Mouse (Mus musculus): ENCODE results near the gene Ppm1h. TPM values are rescaled to one million over a fixed set of nuclear protein-coding genes. Genes with fewer than 3 reads are reported as not detected.

The Ppm1h gene
- polyA plus RNA-seq, 1 experiment from 2014 or later: 19.8 TPM

DNA sequence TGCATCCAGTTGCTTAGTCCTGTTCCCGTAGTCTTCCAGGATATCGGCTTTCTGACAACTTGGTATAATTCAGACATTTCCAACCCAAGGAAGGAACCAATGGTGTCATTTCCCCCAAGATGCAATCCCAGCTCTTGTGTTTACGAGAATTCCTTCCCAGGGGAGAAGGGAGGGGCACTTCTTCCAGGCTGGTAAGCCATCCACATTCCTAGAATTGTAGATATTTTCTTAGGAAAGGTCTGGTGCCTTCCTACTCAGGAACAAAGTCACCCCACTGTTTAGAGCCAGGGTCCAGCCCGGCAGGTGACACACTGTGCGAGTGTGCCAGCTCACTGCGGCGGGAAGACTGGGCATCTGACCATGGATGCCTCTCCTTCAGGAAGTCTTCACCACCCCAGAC, 264.2 kb downstream of the Ppm1h start:
- H3K4me2 ChIP-seq (ENCODE audit: low read length): no peak overlapping the region
- H3K9ac ChIP-seq (replicated peaks; ENCODE audit: low read length): no peak overlapping the region
- ATAC-seq (ENCODE audit: low FRiP score, low TSS enrichment) (no peak), DNase-seq (no peak)
- H3K9me3 ChIP-seq (ENCODE audit: control insufficient read depth, low read length): no peaks in the 10 kb centered on the region
- no peak overlapping the region for H3K4me3 ChIP-seq (replicated peaks; ENCODE audit: low read depth, low read length)
- no peak overlapping the region for H3K27ac ChIP-seq (replicated peaks; ENCODE audit: low read depth, low read length)
- no peaks in the 10 kb centered on the region for H3K36me3 ChIP-seq (ENCODE audit: control insufficient read depth, insufficient read depth, low read length)
- H3K27me3 ChIP-seq (ENCODE audit: control insufficient read depth, insufficient read depth, low read length): no peaks in the 10 kb centered on the region
- WGBS: 85% methylated on average over 7 of the region's 7 CpGs
- H3K4me1 ChIP-seq (ENCODE audit: control insufficient read depth, insufficient read depth, low read length): no peaks in the 10 kb centered on the region

DNA sequence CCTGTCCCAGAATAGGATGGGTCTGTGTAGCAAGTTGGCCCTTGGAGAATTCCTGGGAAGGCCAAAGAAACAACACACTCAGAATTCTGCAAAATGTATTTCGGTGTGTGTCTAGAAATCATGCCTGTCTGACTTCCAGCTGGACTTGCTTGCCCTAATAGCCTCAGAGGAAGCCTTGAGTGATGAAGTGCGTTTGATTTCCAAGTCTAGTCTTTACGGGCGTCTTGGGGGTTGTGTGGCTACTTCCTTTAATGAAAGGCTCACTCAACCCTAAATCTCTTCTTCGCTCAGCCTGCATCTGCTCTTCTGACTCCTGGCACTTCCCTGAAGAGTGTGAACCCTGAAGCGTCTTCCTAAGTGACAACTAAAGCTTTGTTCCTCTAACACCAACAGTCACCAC, 265.3 kb downstream of the Ppm1h start:
- WGBS: 62% methylated on average over 6 of the region's 6 CpGs
- Histone ChIP-seq H3K4me1 (ENCODE audit: control insufficient read depth, insufficient read depth, low read length) (no peaks in the 10 kb centered on the region), H3K27ac (replicated peaks; ENCODE audit: low read depth, low read length) (no peak overlapping the region), H3K4me3 (replicated peaks; ENCODE audit: low read depth, low read length) (no peak overlapping the region), H3K27me3 (ENCODE audit: control insufficient read depth, insufficient read depth, low read length) (no peaks in the 10 kb centered on the region), H3K36me3 (ENCODE audit: control insufficient read depth, insufficient read depth, low read length) (no peaks in the 10 kb centered on the region), H3K4me2 (ENCODE audit: low read length) (no peak overlapping the region), H3K9ac (replicated peaks; ENCODE audit: low read length) (no peak overlapping the region), H3K9me3 (ENCODE audit: control insufficient read depth, low read length) (no peaks in the 10 kb centered on the region)
- ATAC-seq (ENCODE audit: low FRiP score, low TSS enrichment): no peak
- DNase-seq: no peak

DNA sequence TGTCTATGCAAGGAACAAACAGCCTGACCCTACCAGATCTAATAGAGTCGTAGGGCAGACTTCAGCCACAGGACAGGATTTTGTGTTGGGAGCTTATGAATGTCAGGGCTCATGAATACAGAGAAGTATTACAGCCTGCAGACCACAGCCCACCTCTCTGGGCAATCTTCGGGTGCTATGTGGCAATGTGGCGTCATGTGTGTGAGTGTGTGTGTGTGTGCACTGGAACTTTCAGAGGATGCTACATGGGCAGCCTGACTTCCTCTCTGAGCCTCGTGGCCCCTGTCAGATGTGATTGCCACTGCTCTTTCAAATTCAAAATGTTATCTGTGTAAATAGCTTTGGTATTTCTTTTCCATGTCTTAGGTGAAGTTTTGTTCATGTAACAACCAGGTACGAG, 266.3 kb downstream of the Ppm1h start:
- Histone ChIP-seq H3K4me3 (replicated peaks; ENCODE audit: low read depth, low read length) (no peak overlapping the region), H3K27ac (replicated peaks; ENCODE audit: low read depth, low read length) (no peak overlapping the region), H3K9me3 (ENCODE audit: control insufficient read depth, low read length) (no peaks in the 10 kb centered on the region), H3K4me2 (ENCODE audit: low read length) (no peak overlapping the region), H3K36me3 (ENCODE audit: control insufficient read depth, insufficient read depth, low read length) (no peaks in the 10 kb centered on the region), H3K4me1 (ENCODE audit: control insufficient read depth, insufficient read depth, low read length) (no peaks in the 10 kb centered on the region), H3K27me3 (ENCODE audit: control insufficient read depth, insufficient read depth, low read length) (no peaks in the 10 kb centered on the region), H3K9ac (replicated peaks; ENCODE audit: low read length) (no peak overlapping the region)
- no peak for DNase-seq
- WGBS: 65% methylated on average over 5 of the region's 5 CpGs
- ATAC-seq (ENCODE audit: low FRiP score, low TSS enrichment): no peak

DNA sequence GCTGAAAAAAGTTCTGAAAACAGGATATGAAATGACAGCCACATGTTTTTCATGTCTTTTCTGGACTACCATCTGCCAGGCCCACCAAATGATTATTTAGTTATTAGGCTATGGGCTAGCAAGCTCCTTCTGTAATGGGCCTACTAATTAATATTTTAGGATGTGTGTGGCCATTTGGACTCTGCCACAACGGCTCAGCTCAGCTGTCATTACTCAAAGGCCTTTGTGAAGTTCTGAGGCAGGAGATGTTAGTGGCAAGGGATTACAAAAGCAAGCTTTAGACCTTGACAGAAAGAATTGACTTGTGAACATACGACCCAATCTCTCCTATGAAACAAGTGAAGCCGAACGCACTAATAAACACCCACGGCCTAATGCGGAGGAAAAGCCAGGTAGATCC, 272.4 kb downstream of the Ppm1h start:
- Histone ChIP-seq H3K36me3 (ENCODE audit: control insufficient read depth, insufficient read depth, low read length) (no peaks in the 10 kb centered on the region), H3K4me1 (ENCODE audit: control insufficient read depth, insufficient read depth, low read length) (0 out of 2 replicates have a peak, but pooled peaks cover 2% of the 10 kb centered on the region), H3K9ac (replicated peaks; ENCODE audit: low read length) (no peak overlapping the region), H3K27me3 (ENCODE audit: control insufficient read depth, insufficient read depth, low read length) (no peaks in the 10 kb centered on the region), H3K4me2 (ENCODE audit: low read length) (no peak overlapping the region), H3K4me3 (replicated peaks; ENCODE audit: low read depth, low read length) (no peak overlapping the region), H3K9me3 (ENCODE audit: control insufficient read depth, low read length) (no peaks in the 10 kb centered on the region), H3K27ac (replicated peaks; ENCODE audit: low read depth, low read length) (no peak overlapping the region)
- WGBS: 52% methylated on average over 6 of the region's 6 CpGs
- ATAC-seq (ENCODE audit: low FRiP score, low TSS enrichment) (no peak), DNase-seq (no peak)

DNA sequence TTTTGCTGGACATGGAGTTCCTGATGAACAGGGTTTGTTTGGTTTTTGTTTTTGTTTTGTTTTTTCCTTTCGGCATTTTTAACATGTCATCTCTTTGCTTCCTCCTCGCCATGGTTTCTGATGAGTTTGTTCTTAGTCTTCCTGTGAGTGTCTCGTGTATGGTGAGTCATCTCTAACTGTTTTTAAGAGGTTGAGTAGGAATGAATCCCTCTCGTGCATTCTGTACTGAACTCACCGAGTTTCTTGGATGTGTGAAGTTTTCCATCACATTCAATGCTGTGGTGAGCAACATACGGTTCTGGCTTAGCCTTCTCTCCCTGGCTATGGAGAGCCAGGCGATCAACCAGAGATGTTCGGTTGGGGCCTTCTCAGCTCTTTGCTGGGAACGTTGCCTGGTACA, 275.0 kb downstream of the Ppm1h start:
- Histone ChIP-seq H3K4me2 (ENCODE audit: low read length) (no peak overlapping the region), H3K27ac (replicated peaks; ENCODE audit: low read depth, low read length) (no peak overlapping the region), H3K9me3 (ENCODE audit: control insufficient read depth, low read length) (no peaks in the 10 kb centered on the region), H3K9ac (replicated peaks; ENCODE audit: low read length) (no peak overlapping the region), H3K4me1 (ENCODE audit: control insufficient read depth, insufficient read depth, low read length) (0 out of 2 replicates have a peak, but pooled peaks cover 2% of the 10 kb centered on the region), H3K4me3 (replicated peaks; ENCODE audit: low read depth, low read length) (no peak overlapping the region), H3K27me3 (ENCODE audit: control insufficient read depth, insufficient read depth, low read length) (no peaks in the 10 kb centered on the region), H3K36me3 (ENCODE audit: control insufficient read depth, insufficient read depth, low read length) (no peaks in the 10 kb centered on the region)
- WGBS: 93% methylated on average over 9 of the region's 9 CpGs
- ATAC-seq (ENCODE audit: low FRiP score, low TSS enrichment) (no peak), DNase-seq (no peak)

DNA sequence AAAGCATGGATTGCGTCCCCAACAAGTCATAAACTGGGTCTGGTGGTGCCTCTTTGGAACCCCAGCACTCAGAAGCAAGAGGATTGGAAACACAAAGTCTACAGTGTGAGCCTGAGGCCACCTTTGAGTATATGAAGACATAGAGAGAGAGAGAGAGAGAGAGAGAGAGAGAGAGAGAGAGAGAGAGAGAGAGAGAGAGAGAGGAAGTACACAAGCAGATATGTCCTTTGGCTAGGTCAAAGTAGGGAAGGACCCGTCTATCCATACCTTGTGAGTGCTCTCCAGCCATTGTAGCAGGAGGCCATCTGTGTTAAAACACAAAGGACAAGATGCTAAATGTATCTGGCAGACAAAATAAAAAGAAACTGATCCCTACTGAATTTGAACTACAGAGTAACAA, 279.4 kb downstream of the Ppm1h start:
- no peak for ATAC-seq (ENCODE audit: low FRiP score, low TSS enrichment)
- H3K4me1 ChIP-seq (ENCODE audit: control insufficient read depth, insufficient read depth, low read length): peaks cover 5% of the 10 kb centered on the region; the same call in 1 of the 2 replicates
- H3K9me3 ChIP-seq (ENCODE audit: control insufficient read depth, low read length): no peaks in the 10 kb centered on the region
- WGBS: 87% methylated on average over 2 of the region's 2 CpGs
- no peak for DNase-seq
- no peak overlapping the region for H3K4me3 ChIP-seq (replicated peaks; ENCODE audit: low read depth, low read length)
- no peak overlapping the region for H3K9ac ChIP-seq (replicated peaks; ENCODE audit: low read length)
- no peaks in the 10 kb centered on the region for H3K27me3 ChIP-seq (ENCODE audit: control insufficient read depth, insufficient read depth, low read length)
- H3K4me2 ChIP-seq (ENCODE audit: low read length): no peak overlapping the region
- H3K27ac ChIP-seq (replicated peaks; ENCODE audit: low read depth, low read length): no peak overlapping the region
- H3K36me3 ChIP-seq (ENCODE audit: control insufficient read depth, insufficient read depth, low read length): no peaks in the 10 kb centered on the region

DNA sequence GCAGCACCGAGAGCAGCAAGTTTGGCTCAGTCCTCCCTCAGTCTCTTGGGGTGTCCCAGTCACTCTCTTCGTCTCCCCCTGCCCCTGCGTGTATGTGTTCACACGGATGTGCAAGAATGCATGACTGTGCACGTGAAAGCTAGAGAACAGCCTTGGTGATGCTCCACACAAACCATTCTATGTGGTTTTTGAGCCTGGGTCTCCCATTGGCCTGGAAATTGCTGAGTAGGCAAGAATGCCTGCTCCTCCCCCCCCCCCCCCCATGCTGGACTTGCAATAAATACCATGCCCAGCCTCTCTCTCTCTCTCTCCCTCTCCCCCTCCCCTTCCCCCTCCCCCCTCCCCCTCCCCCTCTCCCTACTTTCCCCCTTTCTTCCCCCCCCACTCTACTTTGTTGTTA, 280.1 kb downstream of the Ppm1h start:
- Histone ChIP-seq H3K4me1 (ENCODE audit: control insufficient read depth, insufficient read depth, low read length) (peaks cover 11% of the 10 kb centered on the region), H3K4me3 (replicated peaks; ENCODE audit: low read depth, low read length) (no peak overlapping the region), H3K9me3 (ENCODE audit: control insufficient read depth, low read length) (no peaks in the 10 kb centered on the region), H3K4me2 (ENCODE audit: low read length) (no peak overlapping the region), H3K27ac (replicated peaks; ENCODE audit: low read depth, low read length) (no peak overlapping the region), H3K9ac (replicated peaks; ENCODE audit: low read length) (no peak overlapping the region), H3K27me3 (ENCODE audit: control insufficient read depth, insufficient read depth, low read length) (no peaks in the 10 kb centered on the region), H3K36me3 (ENCODE audit: control insufficient read depth, insufficient read depth, low read length) (no peaks in the 10 kb centered on the region)
- ATAC-seq (ENCODE audit: low FRiP score, low TSS enrichment) (no peak), DNase-seq (no peak)
- whole genome bisulfite sequencing: 90% methylated on average over 5 of the region's 5 CpGs

DNA sequence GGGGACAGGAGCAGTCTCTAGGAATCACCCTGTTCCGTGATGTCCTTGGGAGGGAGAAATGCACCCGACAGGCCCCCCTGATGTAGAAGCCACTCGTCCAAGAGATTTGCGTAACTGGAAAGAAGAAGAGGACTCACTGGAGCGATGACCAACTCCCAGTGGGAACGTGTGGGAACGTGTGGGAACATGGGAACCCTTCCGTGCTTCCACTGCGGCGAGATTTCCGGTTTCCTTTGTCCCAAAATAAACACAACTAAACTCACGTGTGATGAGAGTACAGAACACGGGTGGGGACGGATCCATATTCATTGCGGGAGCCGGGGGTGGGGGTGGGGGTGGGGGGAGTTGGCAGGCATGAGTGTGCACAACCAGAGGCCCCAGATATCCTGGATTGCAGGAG, 281.7 kb downstream of the Ppm1h start:
- no peak overlapping the region for H3K9ac ChIP-seq (replicated peaks; ENCODE audit: low read length)
- no peak overlapping the region for H3K4me2 ChIP-seq (ENCODE audit: low read length)
- no peak for DNase-seq
- no peaks in the 10 kb centered on the region for H3K36me3 ChIP-seq (ENCODE audit: control insufficient read depth, insufficient read depth, low read length)
- no peak for ATAC-seq (ENCODE audit: low FRiP score, low TSS enrichment)
- H3K27me3 ChIP-seq (ENCODE audit: control insufficient read depth, insufficient read depth, low read length): no peaks in the 10 kb centered on the region
- H3K9me3 ChIP-seq (ENCODE audit: control insufficient read depth, low read length): no peaks in the 10 kb centered on the region
- peaks cover 20% of the 10 kb centered on the region for H3K4me1 ChIP-seq (ENCODE audit: control insufficient read depth, insufficient read depth, low read length)
- no peak overlapping the region for H3K27ac ChIP-seq (replicated peaks; ENCODE audit: low read depth, low read length)
- 88% methylated on average over 16 of the region's 16 CpGs for WGBS
- no peak overlapping the region for H3K4me3 ChIP-seq (replicated peaks; ENCODE audit: low read depth, low read length)

DNA sequence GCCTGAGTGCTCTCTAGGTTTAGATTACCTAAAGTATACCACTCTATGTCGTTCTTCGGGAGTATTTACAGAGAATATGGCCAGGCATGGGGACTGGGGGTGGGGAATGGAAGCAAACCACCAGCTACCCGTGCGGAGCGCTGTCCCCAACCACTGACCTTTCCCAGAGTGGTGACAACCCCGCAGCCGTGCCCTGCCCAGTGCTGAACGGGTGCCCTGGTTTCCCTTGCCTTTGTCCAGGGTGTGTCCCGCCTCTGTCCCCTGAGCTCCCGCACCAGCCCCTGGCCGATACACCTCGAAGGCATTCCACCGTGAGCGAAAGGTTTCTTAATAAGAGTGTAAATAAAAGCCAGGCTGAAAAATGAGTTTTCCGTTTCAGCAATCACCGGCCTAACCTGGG, 282.2 kb downstream of the Ppm1h start:
- ATAC-seq (ENCODE audit: low FRiP score, low TSS enrichment): no peak
- Histone ChIP-seq H3K27me3 (ENCODE audit: control insufficient read depth, insufficient read depth, low read length) (no peaks in the 10 kb centered on the region), H3K27ac (replicated peaks; ENCODE audit: low read depth, low read length) (no peak overlapping the region)

More for the DNA sequence above, 282.2 kb downstream of the Ppm1h start:
- no peak overlapping the region for H3K4me3 ChIP-seq (replicated peaks; ENCODE audit: low read depth, low read length)
- H3K4me1 ChIP-seq (ENCODE audit: control insufficient read depth, insufficient read depth, low read length): peaks cover 20% of the 10 kb centered on the region
- H3K36me3 ChIP-seq (ENCODE audit: control insufficient read depth, insufficient read depth, low read length): no peaks in the 10 kb centered on the region
- 74% methylated on average over 16 of the region's 16 CpGs for WGBS
- H3K4me2 ChIP-seq (ENCODE audit: low read length): no peak overlapping the region
- H3K9ac ChIP-seq (replicated peaks; ENCODE audit: low read length): no peak overlapping the region
- DNase-seq: no peak
- no peaks in the 10 kb centered on the region for H3K9me3 ChIP-seq (ENCODE audit: control insufficient read depth, low read length)
